Mouse (Mus musculus): ENCODE measurements at regions not wholly inside any gene's neighbourhood (a gene's known extent, or its start where the extent isn't known, plus 50 kb on each side); places are given as distances from the start of the nearest gene placed in this dataset.

DNA sequence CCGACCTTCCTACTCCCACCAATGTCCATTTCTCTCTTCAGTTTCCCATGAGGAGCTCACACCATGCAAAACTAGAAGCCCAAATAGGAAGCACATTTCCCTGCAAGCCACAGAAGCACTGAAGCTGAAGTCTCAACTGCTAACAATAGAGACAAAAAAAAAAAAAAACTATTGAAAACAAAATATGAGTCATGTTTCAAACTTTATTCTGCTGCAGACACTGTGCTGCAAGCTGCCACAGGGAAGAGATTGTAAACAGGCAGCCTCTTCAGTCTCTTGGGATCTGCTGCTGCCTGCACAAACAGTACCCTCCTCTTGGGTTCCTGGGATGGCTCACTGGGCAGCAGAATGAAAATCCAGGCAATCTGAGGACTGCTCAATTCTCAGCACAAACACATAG lies 148.9 kb downstream of the Qdpr start:
- Histone ChIP-seq H3K27me3 (ENCODE audit: control insufficient read depth, insufficient read depth, low read depth, low read length) (no peaks in the 10 kb centered on the region), H3K4me1 (replicated peaks; ENCODE audit: control insufficient read depth, insufficient read depth, low read length) (0 out of 2 replicates have a peak, but pooled peaks cover 2% of the 10 kb centered on the region), H3K4me2 (ENCODE audit: low read depth, low read length) (no peak overlapping the region), H3K9ac (ENCODE audit: low read length) (no peak overlapping the region), H3K27ac (ENCODE audit: low read length) (no peak overlapping the region), H3K36me3 (ENCODE audit: control insufficient read depth, insufficient read depth, low read length) (no peaks in the 10 kb centered on the region), H3K9me3 (ENCODE audit: control insufficient read depth, low read length) (no peaks in the 10 kb centered on the region), H3K4me3 (ENCODE audit: low read length) (no peak overlapping the region)
- no peak for ATAC-seq (ENCODE audit: low read depth)
- 59% methylated on average over 1 of the region's 1 CpGs for WGBS

DNA sequence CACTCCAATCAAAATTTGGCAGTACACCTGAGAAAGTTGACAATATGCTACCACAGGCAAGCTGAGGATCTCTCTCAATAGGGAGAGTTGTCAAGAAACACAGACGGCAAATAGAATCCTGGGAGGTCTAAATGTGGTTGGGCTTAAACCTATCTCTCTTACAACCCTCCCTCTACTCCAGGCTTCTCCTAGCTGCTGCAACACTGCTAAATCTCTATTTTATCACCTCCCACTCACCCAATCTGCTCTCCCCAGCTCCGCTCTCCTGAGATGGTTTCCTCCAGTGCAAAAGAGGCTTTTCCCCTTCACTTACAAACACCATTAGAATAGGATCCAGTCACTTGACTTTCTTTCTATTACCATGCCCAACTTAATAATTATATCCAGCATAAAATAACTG lies 151.2 kb downstream of the Qdpr start:
- Histone ChIP-seq H3K4me2 (ENCODE audit: low read depth, low read length) (no peak overlapping the region), H3K4me1 (replicated peaks; ENCODE audit: control insufficient read depth, insufficient read depth, low read length) (0 out of 2 replicates have a peak, but pooled peaks cover 2% of the 10 kb centered on the region), H3K36me3 (ENCODE audit: control insufficient read depth, insufficient read depth, low read length) (no peaks in the 10 kb centered on the region), H3K9me3 (ENCODE audit: control insufficient read depth, low read length) (no peaks in the 10 kb centered on the region), H3K27ac (ENCODE audit: low read length) (no peak overlapping the region), H3K9ac (ENCODE audit: low read length) (no peak overlapping the region), H3K27me3 (ENCODE audit: control insufficient read depth, insufficient read depth, low read depth, low read length) (no peaks in the 10 kb centered on the region), H3K4me3 (ENCODE audit: low read length) (no peak overlapping the region)
- no peak for ATAC-seq (ENCODE audit: low read depth)
- 49% methylated on average over 2 of the region's 2 CpGs for WGBS

DNA sequence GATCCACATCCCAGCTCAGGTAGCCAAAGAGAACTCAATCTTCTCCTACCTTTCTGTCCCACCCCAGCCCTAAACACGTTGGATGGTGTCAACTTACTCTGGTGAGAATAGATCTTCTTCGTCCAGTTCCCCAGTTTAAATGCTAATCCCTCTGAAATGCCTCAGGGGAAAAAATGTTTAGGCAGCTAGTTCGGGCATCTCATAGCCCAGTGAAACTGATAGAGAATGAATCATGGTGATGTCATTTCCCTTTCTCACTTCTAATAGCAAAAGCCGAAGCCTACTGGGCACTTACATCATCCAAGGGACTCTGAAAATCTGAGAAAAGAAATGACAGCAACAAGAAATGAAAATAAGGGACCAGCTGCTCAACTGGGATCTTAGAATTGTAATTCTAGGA lies 154.9 kb downstream of the Qdpr start:
- Histone ChIP-seq H3K9me3 (ENCODE audit: control insufficient read depth, low read length) (no peaks in the 10 kb centered on the region), H3K27me3 (ENCODE audit: control insufficient read depth, insufficient read depth, low read depth, low read length) (no peaks in the 10 kb centered on the region), H3K4me1 (replicated peaks; ENCODE audit: control insufficient read depth, insufficient read depth, low read length) (0 out of 2 replicates have a peak, but pooled peaks cover 2% of the 10 kb centered on the region), H3K4me3 (ENCODE audit: low read length) (no peak overlapping the region), H3K9ac (ENCODE audit: low read length) (no peak overlapping the region), H3K27ac (ENCODE audit: low read length) (no peak overlapping the region), H3K36me3 (ENCODE audit: control insufficient read depth, insufficient read depth, low read length) (no peaks in the 10 kb centered on the region), H3K4me2 (ENCODE audit: low read depth, low read length) (no peak overlapping the region)
- WGBS = 43% methylated on average over 4 of the region's 4 CpGs
- no peak for ATAC-seq (ENCODE audit: low read depth)

DNA sequence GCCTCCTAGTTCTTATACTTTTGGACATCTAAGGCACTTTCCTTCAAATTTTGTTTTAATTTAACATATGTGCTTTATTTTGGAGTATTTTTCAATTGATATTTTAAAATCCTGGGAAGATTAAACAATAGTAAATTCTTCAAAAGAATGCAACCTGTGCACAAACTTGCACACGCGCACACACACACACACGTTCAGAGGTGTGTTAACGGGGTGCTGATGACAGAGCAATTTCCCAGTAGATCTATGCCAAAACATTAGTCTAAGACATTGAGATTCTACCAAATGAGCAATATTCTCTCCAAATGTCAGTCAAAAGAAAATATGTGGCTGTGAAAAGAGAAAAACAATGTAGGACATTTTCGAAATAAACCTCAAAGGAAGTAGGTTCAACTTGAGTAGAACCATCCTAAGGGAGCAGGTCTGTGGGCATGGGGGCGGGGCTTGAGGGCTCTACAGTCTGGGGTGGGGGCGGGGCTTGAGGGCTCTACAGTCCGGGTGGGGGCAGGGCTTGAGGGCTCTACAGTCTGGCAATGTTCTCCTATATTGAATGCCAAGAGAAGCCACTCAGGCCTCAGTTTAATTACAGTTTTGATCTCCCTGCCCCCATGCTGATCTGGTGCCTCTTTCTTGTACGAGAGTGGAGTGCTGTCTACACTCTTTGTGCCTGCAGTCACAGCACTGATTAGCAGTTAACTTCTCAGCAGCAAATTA lies 157.0 kb downstream of the Qdpr start:
- Histone ChIP-seq H3K4me2 (ENCODE audit: low read depth, low read length) (no peak overlapping the region), H3K36me3 (ENCODE audit: control insufficient read depth, insufficient read depth, low read length) (no peaks in the 10 kb centered on the region), H3K27ac (ENCODE audit: low read length) (peak overlapping the region; percentile 57), H3K9me3 (ENCODE audit: control insufficient read depth, low read length) (no peaks in the 10 kb centered on the region), H3K4me1 (replicated peaks; ENCODE audit: control insufficient read depth, insufficient read depth, low read length) (0 out of 2 replicates have a peak, but pooled peaks cover 2% of the 10 kb centered on the region), H3K9ac (ENCODE audit: low read length) (no peak overlapping the region), H3K27me3 (ENCODE audit: control insufficient read depth, insufficient read depth, low read depth, low read length) (no peaks in the 10 kb centered on the region), H3K4me3 (ENCODE audit: low read length) (no peak overlapping the region)
- peak; percentile 49 for ATAC-seq (ENCODE audit: low read depth)
- WGBS = 59% methylated on average over 9 of the region's 9 CpGs

DNA sequence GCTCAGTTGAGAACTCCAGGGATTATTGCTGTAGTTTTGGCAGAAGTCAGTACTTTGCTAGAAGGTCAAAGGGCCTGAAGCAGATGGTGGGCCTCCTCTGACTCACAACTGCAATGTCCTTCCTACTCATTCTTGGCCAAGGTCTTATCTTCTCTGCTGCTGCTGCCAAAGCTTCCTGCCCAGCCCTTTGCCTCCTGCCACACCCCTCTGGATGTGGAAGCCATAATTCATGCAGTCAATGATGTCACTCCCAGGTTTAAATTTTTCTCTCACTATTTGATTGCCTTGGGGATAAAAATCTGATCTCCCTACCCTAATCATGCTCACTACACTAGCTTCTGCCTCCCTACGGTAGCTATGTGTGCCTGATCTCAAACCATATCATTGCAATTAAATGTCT lies 157.7 kb downstream of the Qdpr start:
- H3K9ac ChIP-seq (ENCODE audit: low read length) = no peak overlapping the region
- 41% methylated on average over 1 of the region's 1 CpGs for WGBS
- H3K4me2 ChIP-seq (ENCODE audit: low read depth, low read length) = no peak overlapping the region
- H3K27me3 ChIP-seq (ENCODE audit: control insufficient read depth, insufficient read depth, low read depth, low read length) = no peaks in the 10 kb centered on the region
- no peaks in the 10 kb centered on the region for H3K9me3 ChIP-seq (ENCODE audit: control insufficient read depth, low read length)
- H3K27ac ChIP-seq (ENCODE audit: low read length) = peak overlapping the region; percentile 57; the same call in 1 of the 2 replicates
- peak; percentile 92 for ATAC-seq (ENCODE audit: low read depth)
- no peaks in the 10 kb centered on the region for H3K36me3 ChIP-seq (ENCODE audit: control insufficient read depth, insufficient read depth, low read length)
- H3K4me3 ChIP-seq (ENCODE audit: low read length) = no peak overlapping the region
- 0 out of 2 replicates have a peak, but pooled peaks cover 2% of the 10 kb centered on the region for H3K4me1 ChIP-seq (replicated peaks; ENCODE audit: control insufficient read depth, insufficient read depth, low read length)

DNA sequence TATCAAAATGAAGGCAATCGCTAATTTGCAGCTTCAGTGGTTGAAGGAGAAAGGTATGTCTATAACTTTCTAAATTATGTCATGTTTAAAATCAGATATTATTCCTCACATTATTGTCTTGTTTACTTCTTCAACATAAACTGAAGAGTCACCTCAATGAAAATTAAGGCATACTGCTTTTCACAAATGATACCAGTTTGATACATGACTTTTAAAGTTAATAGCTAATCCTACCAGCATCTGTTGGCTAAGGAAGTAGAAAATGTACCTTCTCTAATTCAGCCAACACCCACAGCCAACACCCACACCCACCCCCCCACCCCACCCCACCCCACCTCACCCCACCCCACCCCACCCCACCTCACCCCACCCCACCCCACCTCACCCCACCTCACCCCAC lies 158.3 kb downstream of the Qdpr start:
- H3K4me2 ChIP-seq (ENCODE audit: low read depth, low read length) = no peak overlapping the region
- H3K36me3 ChIP-seq (ENCODE audit: control insufficient read depth, insufficient read depth, low read length) = no peaks in the 10 kb centered on the region
- no peak overlapping the region for H3K9ac ChIP-seq (ENCODE audit: low read length)
- 100% methylated on average over 1 of the region's 1 CpGs for WGBS
- 0 out of 2 replicates have a peak, but pooled peaks cover 2% of the 10 kb centered on the region for H3K4me1 ChIP-seq (replicated peaks; ENCODE audit: control insufficient read depth, insufficient read depth, low read length)
- no peak overlapping the region for H3K27ac ChIP-seq (ENCODE audit: low read length)
- no peak overlapping the region for H3K4me3 ChIP-seq (ENCODE audit: low read length)
- no peaks in the 10 kb centered on the region for H3K27me3 ChIP-seq (ENCODE audit: control insufficient read depth, insufficient read depth, low read depth, low read length)
- no peak for ATAC-seq (ENCODE audit: low read depth)
- H3K9me3 ChIP-seq (ENCODE audit: control insufficient read depth, low read length) = no peaks in the 10 kb centered on the region

DNA sequence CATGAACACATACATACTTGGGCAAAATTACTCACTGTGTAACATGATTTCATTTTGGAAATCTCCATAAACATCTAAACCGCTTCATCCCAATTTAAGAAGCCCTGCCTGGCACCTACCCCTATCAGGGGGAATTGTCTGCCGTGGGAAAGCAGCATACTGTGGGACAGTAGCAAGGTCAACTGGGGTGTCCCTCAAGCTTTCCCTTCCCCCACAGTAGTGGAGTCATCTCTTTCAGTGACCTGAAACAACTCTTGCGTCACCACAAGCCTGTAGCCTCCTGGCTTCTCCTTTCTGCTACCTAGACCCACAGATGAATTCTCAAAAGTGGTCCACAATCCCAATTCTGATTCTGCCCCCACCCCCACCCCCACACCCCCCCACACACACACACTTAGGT lies 158.8 kb downstream of the Qdpr start:
- Histone ChIP-seq H3K27me3 (ENCODE audit: control insufficient read depth, insufficient read depth, low read depth, low read length) (no peaks in the 10 kb centered on the region), H3K4me3 (ENCODE audit: low read length) (no peak overlapping the region), H3K4me2 (ENCODE audit: low read depth, low read length) (no peak overlapping the region), H3K9ac (ENCODE audit: low read length) (no peak overlapping the region), H3K9me3 (ENCODE audit: control insufficient read depth, low read length) (no peaks in the 10 kb centered on the region), H3K27ac (ENCODE audit: low read length) (no peak overlapping the region), H3K4me1 (replicated peaks; ENCODE audit: control insufficient read depth, insufficient read depth, low read length) (0 out of 2 replicates have a peak, but pooled peaks cover 2% of the 10 kb centered on the region), H3K36me3 (ENCODE audit: control insufficient read depth, insufficient read depth, low read length) (no peaks in the 10 kb centered on the region)
- 81% methylated on average over 3 of the region's 3 CpGs for WGBS
- no peak for ATAC-seq (ENCODE audit: low read depth)

DNA sequence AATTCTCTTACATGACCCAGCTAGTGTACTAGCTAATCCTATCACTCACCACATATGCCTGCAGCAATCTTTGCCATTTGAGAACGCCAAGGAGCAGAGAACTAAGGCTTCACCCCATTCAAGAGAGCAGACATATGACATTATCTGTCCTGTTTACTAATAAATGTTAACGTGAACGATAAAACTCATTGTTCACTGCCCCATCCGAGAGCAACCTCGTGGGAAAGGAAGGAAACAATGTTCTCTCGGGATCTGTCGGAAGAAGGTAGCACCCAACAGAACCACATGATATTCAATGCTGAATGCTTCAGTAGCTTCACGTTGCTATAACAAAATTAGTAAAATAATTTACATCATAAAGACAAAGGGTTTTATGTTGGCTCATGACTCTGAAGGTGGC lies 163.6 kb downstream of the Qdpr start:
- no peak overlapping the region for H3K27ac ChIP-seq (ENCODE audit: low read length)
- H3K9ac ChIP-seq (ENCODE audit: low read length) = no peak overlapping the region
- no peaks in the 10 kb centered on the region for H3K36me3 ChIP-seq (ENCODE audit: control insufficient read depth, insufficient read depth, low read length)
- H3K27me3 ChIP-seq (ENCODE audit: control insufficient read depth, insufficient read depth, low read depth, low read length) = no peaks in the 10 kb centered on the region
- H3K4me1 ChIP-seq (replicated peaks; ENCODE audit: control insufficient read depth, insufficient read depth, low read length) = no peaks in the 10 kb centered on the region
- no peak overlapping the region for H3K4me3 ChIP-seq (ENCODE audit: low read length)
- H3K9me3 ChIP-seq (ENCODE audit: control insufficient read depth, low read length) = no peaks in the 10 kb centered on the region
- no peak overlapping the region for H3K4me2 ChIP-seq (ENCODE audit: low read depth, low read length)
- no peak for ATAC-seq (ENCODE audit: low read depth)
- 75% methylated on average over 8 of the region's 8 CpGs for WGBS

DNA sequence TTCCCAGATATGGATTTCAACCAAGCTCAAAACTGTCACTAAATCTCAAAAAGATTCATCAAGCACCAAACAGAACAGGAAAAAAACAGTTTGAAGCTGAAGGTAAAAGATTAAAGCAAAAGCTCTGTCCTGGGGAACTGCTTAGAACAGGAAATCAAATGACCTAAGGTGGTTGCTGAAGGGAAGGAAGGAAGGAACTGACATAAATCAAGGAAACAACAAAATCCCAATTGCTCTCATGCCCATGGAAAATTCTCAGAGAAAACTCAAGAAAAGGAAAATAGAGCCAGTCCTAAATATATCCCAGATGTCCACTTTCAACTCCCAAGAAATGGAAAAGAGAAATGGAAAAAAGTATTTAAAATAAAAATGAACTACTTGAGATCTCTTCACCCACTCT lies 165.4 kb downstream of the Qdpr start:
- H3K4me3 ChIP-seq (ENCODE audit: low read length) = no peak overlapping the region
- H3K4me2 ChIP-seq (ENCODE audit: low read depth, low read length) = no peak overlapping the region
- ATAC-seq (ENCODE audit: low read depth) = no peak
- H3K27me3 ChIP-seq (ENCODE audit: control insufficient read depth, insufficient read depth, low read depth, low read length) = no peaks in the 10 kb centered on the region
- 0 out of 2 replicates have a peak overlapping the region, but pooled peaks have one; percentile 20 for H3K27ac ChIP-seq (ENCODE audit: low read length)
- no peaks in the 10 kb centered on the region for H3K36me3 ChIP-seq (ENCODE audit: control insufficient read depth, insufficient read depth, low read length)
- H3K4me1 ChIP-seq (replicated peaks; ENCODE audit: control insufficient read depth, insufficient read depth, low read length) = no peaks in the 10 kb centered on the region
- H3K9ac ChIP-seq (ENCODE audit: low read length) = no peak overlapping the region
- no peaks in the 10 kb centered on the region for H3K9me3 ChIP-seq (ENCODE audit: control insufficient read depth, low read length)
